Mouse (Mus musculus) forebrain, postnatal 0 days (tissue): Measurements from ENCODE around the gene Hacd1. TPM values are rescaled to one million over a fixed set of nuclear protein-coding genes. Genes with fewer than 3 reads are reported as not detected.

Source experiments
- ATAC-seq: fragments of 200-750 bp; cut with Nextera tagmentation; 2 replicates; pipeline ENCODE4 v1.8.0; 2017; ENCODE audit warnings: mild to moderate bottlenecking, moderate library complexity
- DNase-seq: peaks from one replicate; pipeline ENCODE4 v3.0.0-alpha.2; 2015
- H3K27ac ChIP-seq: fragments of 300-500 bp; sonication (generic); 2 replicates; pipeline ENCODE4 v1.5.1; 2014; ENCODE audit warnings: low read depth, mild to moderate bottlenecking, antibody characterized with exemption, low read length, moderate library complexity, mixed read lengths
- H3K27me3 ChIP-seq: fragments of 300-500 bp; sonication (generic); 2 replicates; pipeline ENCODE4 v1.6.1; 2014; ENCODE audit warnings: mild to moderate bottlenecking, low read length, mixed read lengths; ENCODE audit not compliant: insufficient read depth
- H3K36me3 ChIP-seq: fragments of 300-500 bp; sonication (generic); 2 replicates; pipeline ENCODE4 v1.6.1; 2014; ENCODE audit warnings: mild to moderate bottlenecking, moderate library complexity; ENCODE audit not compliant: insufficient read depth
- H3K4me1 ChIP-seq: fragments of 300-500 bp; sonication (generic); 2 replicates; pipeline ENCODE4 v1.6.1; 2014; ENCODE audit warnings: antibody characterized with exemption; ENCODE audit not compliant: insufficient read depth
- H3K4me2 ChIP-seq: fragments of 300-500 bp; sonication (generic); 2 replicates; pipeline ENCODE4 v1.6.1; 2014; ENCODE audit warnings: low read depth, mild to moderate bottlenecking, moderate library complexity
- H3K4me3 ChIP-seq: fragments of 300-500 bp; sonication (generic); 2 replicates; pipeline ENCODE4 v1.5.1; 2014; ENCODE audit warnings: low read depth, low read length, mixed read lengths
- H3K9ac ChIP-seq: fragments of 300-500 bp; sonication (generic); 2 replicates; pipeline ENCODE4 v1.6.1; 2014; ENCODE audit warnings: mild to moderate bottlenecking
- H3K9me3 ChIP-seq: fragments of 300-500 bp; sonication (generic); 2 replicates; pipeline ENCODE4 v1.6.1; 2016; ENCODE audit warnings: low read length
- CTCF ChIP-seq: sonication (generic); IDR thresholded peaks from 2 replicates; pipeline ENCODE4 v1.5.1; 2016; ENCODE audit warnings: antibody characterized with exemption, control low read depth, low read depth
- WGBS: fragments of 180-500 bp; shearing (Covaris S2); extraction: QIAGEN DNeasy Blood & Tissue Kit; methylation state at CpG from one replicate; pipeline ENCODE4 v1.1.7; 2014; 5-methylcytosine and 5-hydroxymethylcytosine counted together
- polyA plus RNA-seq: library from polyadenylated mRNA; unstranded; fragments of >200 nt; fragmentation: Nextera tagmentation; extraction: Ambion mirVana; gene quantifications from 2 replicates; pipeline ENCODE4 v1.2.1, GENCODE M21; 2015
- total RNA-seq: library from RNA; depleted of rRNA; stranded (reverse); fragments of >200 nt; gene quantifications from 2 replicates; pipeline ENCODE4 v1.2.3, GENCODE M21; 2014; rRNA removed

The Hacd1 gene
- total and polyA plus RNA-seq, 2 experiments from 2014 or later, result 60.3 to 82.2 TPM

DNA sequence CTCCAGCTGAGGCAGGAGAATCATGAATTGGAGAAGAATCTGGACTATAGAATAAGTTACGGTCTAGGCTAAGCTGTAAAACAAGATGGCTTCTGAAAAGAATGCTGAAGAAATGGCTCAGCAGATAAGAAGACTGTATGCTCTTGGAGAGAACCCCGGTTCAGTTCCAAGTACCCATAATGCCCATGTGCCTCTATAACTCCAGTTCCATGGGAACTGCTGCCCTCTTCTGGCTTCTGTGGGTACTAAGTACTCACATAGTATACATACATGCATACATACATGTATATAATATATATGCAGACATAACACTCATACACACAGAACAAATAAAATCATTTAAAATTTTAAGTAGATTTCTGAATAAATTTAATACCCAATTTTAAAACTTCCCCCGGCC is 249.8 kb downstream of the Hacd1 start:
- ATAC-seq (no peak), DNase-seq (no peak)
- no peak overlapping the region for H3K27ac ChIP-seq
- no peak overlapping the region for H3K4me3 ChIP-seq
- H3K4me2 ChIP-seq, result no peak overlapping the region
- TF ChIP-seq CTCF, result no peak
- no peaks in the 10 kb centered on the region for H3K9me3 ChIP-seq
- H3K36me3 ChIP-seq, result no peaks in the 10 kb centered on the region
- H3K9ac ChIP-seq, result no peak overlapping the region
- H3K27me3 ChIP-seq, result no peaks in the 10 kb centered on the region
- no peaks in the 10 kb centered on the region for H3K4me1 ChIP-seq
- 92% methylated on average over 3 of the region's 3 CpGs for WGBS

DNA sequence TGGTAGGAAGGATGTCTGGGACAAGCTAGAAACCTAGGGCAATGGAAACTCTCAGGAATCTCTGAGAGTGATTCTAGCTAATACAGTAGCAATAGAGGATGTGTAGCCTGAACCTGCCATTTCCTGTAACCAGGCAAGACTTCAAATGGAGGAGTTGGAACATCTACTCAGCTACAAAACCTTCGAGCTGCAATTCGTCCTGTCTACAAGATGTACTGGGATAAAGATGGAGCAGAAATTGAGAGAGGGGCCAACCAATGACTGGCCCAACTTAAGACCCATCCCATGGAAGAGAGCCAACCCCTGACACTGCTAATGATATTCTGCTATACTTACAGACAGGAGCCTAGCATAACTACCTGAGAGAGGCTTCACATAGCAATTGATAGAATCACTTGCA is 255.3 kb downstream of the Hacd1 start:
- TF ChIP-seq CTCF, result no peak
- Histone ChIP-seq H3K9me3 (no peaks in the 10 kb centered on the region), H3K4me2 (no peak overlapping the region), H3K36me3 (no peaks in the 10 kb centered on the region), H3K27ac (no peak overlapping the region), H3K4me3 (no peak overlapping the region), H3K27me3 (no peaks in the 10 kb centered on the region), H3K9ac (no peak overlapping the region), H3K4me1 (no peaks in the 10 kb centered on the region)
- WGBS, result 93% methylated on average over 2 of the region's 2 CpGs
- no peak for ATAC-seq
- DNase-seq, result no peak

Other genes with a start within 250 kb of the Hacd1 start
- 88.1 and 99.9 TPM in 2 replicates for gene Stam, start 18.0 kb upstream of the Hacd1 start, total RNA-seq
- gene Stam, start 18.0 kb upstream of the Hacd1 start, polyA plus RNA-seq, result 74.6 and 100 TPM in 2 replicates
- 0.23 and 0.24 TPM in 2 replicates for gene Tmem236, start 118.4 kb upstream of the Hacd1 start, total RNA-seq
- 0.12 and 0.13 TPM in 2 replicates for gene Tmem236, start 118.4 kb upstream of the Hacd1 start, polyA plus RNA-seq
- gene Mrc1, start 173.3 kb upstream of the Hacd1 start, total RNA-seq, result 9.9 and 17.1 TPM in 2 replicates
- 3.6 and 4.1 TPM in 2 replicates for gene Mrc1, start 173.3 kb upstream of the Hacd1 start, polyA plus RNA-seq